Mouse (Mus musculus) left cerebral cortex, adult 9 months (tissue): ENCODE measurements around the gene Hsdl1.

Experiments
- DNase-seq, 2 experiments: peaks; one replicate each; pipeline ENCODE4 v3.0.0; 2022; ENCODE audit warnings: low spot score in 2 of 2

Gene Hsdl1

GRCm38 (mm10) chr8:119528762-119529161 is 46.2 kb downstream of the Hsdl1 start:
- no peak for DNase-seq

DNA sequence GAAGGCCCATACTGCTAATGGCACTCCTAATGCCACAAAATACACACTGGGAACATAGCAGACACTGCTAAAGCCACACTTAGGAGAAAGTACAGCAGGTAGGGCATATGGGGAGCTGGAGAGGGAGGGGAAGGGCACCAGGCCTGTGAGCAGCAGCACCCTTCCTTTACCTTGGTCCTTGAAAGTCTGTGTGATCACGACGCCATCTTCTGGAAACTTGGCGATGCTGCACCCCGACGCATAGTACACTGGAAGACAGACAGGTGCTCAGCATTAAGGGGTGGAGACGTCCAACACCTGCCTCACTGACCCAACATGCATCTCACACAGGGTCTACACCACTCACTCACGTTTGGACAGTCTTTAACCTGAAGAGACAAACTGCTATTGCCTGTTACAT is 54.9 kb downstream of the Hsdl1 start:
- no peak for DNase-seq

DNA sequence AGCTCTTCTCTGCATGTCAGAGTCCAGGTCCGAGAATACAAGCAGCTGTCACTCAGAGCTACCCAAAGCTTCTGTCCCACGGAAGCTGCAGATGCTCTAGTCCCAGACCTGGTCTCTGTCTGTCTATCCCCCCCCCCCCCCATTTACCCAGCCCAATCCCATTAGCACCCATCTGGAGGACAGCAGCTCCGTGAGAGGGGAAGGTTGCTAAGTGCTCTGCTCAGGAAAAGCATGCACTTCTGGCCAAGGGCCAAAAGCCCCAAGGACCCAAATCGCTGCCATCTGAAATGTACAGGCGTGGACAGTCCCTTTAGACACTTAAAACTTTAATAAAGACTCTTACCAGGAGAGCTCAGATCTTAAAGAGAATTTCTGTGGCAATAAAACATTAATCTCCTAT is 58.3 kb downstream of the Hsdl1 start:
- DNase-seq: no peak

- no peak for DNase-seq
Observed at GRCm38 (mm10) chr8:119515767-119516166, 59.2 kb downstream of the Hsdl1 start.

DNA sequence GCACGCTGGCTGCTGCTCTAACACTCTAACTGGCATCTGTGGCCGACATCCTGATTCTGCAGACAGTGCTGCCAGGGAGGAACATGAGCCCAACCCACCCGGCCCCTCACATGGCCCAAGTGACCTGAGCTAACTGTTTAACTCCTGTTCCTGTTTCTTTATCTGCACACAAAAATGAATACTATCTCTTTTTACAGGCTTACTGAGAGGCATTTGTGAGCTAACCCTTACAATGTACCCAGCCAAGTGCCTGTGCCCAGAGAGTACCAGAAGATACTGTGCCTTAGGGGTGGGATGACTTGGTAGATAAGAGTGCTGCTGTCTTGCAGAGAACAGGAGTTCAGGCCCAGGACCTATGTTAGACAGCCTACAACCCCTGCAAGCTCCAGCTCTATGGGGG is 60.0 kb downstream of the Hsdl1 start:
- DNase-seq: no peak

GRCm38 (mm10) chr8:119513405-119513804 is 61.6 kb downstream of the Hsdl1 start:
- no peak for DNase-seq
